Mouse (Mus musculus) C3H10T1/2 (cell line): ENCODE measurements around the gene Zfp747. TPM values are rescaled to one million over a fixed set of nuclear protein-coding genes. Genes with fewer than 3 reads are reported as not detected.

Experiments used
- polyA plus RNA-seq, 2 experiments: library from polyadenylated mRNA; unstranded; fragments of >200 nt; fragmentation: generic; extraction: Trizol; gene quantifications; one replicate each; pipeline ENCODE4 v1.2.1; 2012; ENCODE audit warnings: missing spikeins in 2 of 2

Zfp747 gene
- polyA plus RNA-seq = 1 to 10 TPM; 1.9 to 6.1 TPM

DNA sequence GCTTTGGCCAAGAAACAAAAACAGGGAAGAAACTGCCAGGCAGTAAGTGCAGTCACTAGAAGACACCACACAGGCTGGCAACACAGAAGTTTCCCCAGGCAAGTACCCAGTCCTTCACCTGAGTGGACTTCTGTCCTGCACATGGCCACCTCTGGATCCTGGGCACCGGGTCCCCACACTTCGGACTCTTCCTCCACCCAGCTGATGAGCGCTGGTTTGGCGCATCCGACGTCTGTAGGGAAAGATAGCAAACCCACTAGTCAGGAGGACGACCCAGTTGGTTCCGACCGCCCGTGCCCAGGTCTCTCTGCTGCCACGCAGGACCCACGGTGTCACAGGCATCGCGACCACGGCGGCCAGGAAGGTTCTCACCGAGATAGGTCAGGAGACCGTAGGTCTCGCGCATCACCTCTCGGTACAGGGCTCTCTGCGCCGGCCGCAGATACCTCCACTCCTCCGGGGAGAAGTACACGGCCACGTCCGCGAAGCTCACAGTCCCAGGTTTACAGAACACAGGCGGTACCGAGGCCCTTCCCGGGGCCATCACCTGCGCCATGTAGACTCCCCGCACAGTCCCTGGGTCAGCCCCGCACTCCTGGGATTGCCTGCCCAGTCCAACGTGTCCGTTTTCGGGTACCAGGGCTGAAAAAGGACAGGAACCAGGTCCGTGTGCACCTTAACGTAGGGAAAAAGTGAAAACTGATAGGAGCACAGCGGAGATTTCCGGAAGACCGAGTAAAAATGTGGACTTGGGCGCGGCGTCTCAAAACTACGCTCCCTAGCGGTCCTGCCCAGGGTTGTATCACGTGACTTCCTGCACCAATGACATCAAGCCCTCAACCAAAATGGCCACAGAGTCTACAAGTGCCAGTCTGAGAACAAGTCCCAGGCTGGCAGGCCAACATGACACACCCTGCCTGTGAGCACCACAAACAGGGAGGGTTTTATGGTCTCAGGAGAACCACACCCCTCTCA is at the start of gene Zfp747:
Zfp747 (minus strand) TSS at position 780 of the 975 bp plus-strand sequence.

GRCm38 (mm10) chr7:127421388-127422191 is 45.7 kb upstream of the Zfp747 start, which contains the start of gene Zfp688:
Zfp688 (minus strand) TSS chr7:127422068.

GRCm38 (mm10) chr7:127406002-127406987 is 30.4 kb upstream of the Zfp747 start, which contains the start of gene Zfp764:
Zfp764 (minus strand) TSS chr7:127406822.

GRCm38 (mm10) chr7:127393157-127393943 is 17.5 kb upstream of the Zfp747 start, which contains the start of gene E430018J23Rik:
E430018J23Rik (minus strand) TSS chr7:127393629.

DNA sequence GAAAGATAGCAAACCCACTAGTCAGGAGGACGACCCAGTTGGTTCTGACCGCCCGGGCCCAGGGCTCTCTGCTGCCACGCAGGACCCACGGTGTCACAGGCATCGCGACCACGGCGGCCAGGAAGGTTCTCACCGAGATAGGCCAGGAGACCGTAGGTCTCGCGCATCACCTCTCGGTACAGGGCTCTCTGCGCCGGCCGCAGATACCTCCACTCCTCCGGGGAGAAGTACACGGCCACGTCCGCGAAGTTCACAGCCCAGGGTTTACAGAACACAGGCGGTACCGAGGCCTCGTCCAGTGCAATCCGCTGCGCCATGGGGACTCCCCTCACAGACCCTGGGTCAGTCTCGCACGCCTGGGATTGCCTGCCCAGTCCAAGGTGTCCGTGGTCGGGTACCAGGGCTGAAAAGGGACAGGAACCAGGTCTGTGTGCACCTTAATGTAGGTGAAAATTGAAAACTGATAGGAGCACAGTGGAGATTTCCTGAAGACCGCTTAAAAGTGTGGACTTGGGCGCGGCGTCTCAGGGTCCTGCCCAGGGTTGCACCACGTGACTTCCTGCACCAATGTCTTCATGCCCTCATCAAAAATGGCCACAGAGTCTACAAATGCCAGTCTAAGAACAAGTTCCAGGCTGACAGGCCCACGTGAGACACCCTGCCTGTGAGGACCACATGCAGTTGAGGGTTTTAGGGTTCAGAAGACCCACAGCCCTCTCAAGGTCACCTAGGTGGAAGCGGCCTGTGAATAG is 11.0 kb upstream of the Zfp747 start, which contains the start of gene 9130019O22Rik:
9130019O22Rik (minus strand) TSS at position 526 of the 752 bp plus-strand sequence.

GRCm38 (mm10) chr7:127345512-127346325 is 30.1 kb downstream of the Zfp747 start, which contains the start of gene Zfp768:
Zfp768 (minus strand) TSS chr7:127345589.

Other genes starting within 250 kb of the Zfp747 start
- gene Spn, start 238.2 kb downstream of the Zfp747 start, polyA plus RNA-seq = 1 to 10 TPM; 2.9 to 7.1 TPM
- gene Cd2bp2, start 180.0 kb downstream of the Zfp747 start, polyA plus RNA-seq = 10 to 100 TPM; 39.6 to 40.3 TPM
- gene Tbc1d10b, start 167.6 kb downstream of the Zfp747 start, polyA plus RNA-seq = 10 to 100 TPM; 29.3 to 41.2 TPM
- gene Mylpf, start 167.2 kb downstream of the Zfp747 start, polyA plus RNA-seq = 1 to 10 TPM in 1 of 2 experiments, under 1 TPM in 1; 0.81 to 2.0 TPM
- 10 to 100 TPM; 10.4 to 16.5 TPM for gene Zfp553, start 143.0 kb downstream of the Zfp747 start, polyA plus RNA-seq
- gene Sept1, start 142.9 kb downstream of the Zfp747 start, polyA plus RNA-seq = 1 to 10 TPM; 2.3 to 7.7 TPM
- 10 to 100 TPM; 53.6 to 86.7 TPM for gene Zfp771, start 131.8 kb downstream of the Zfp747 start, polyA plus RNA-seq
- gene Dctpp1, start 115.3 kb downstream of the Zfp747 start, polyA plus RNA-seq = 100 to 1,000 TPM in 1 of 2 experiments, 10 to 100 TPM in 1; 89.3 to 405 TPM
- gene Sephs2, start 102.0 kb downstream of the Zfp747 start, polyA plus RNA-seq = 10 to 100 TPM; 11.8 to 13.4 TPM
- gene Itgal, start 79.8 kb downstream of the Zfp747 start, polyA plus RNA-seq = under 1 TPM in 1 of 2 experiments, not detected in 1; 0.18 TPM
- 10 to 100 TPM; 12.4 to 21.7 TPM for gene Zfp768, start 30.5 kb downstream of the Zfp747 start, polyA plus RNA-seq
- under 1 TPM; 0.05 to 0.08 TPM for gene 9130019O22Rik, start 11.1 kb upstream of the Zfp747 start, polyA plus RNA-seq
- gene E430018J23Rik, start 17.6 kb upstream of the Zfp747 start, polyA plus RNA-seq = 1 to 10 TPM; 3.0 to 5.2 TPM
- gene Zfp764, start 30.8 kb upstream of the Zfp747 start, polyA plus RNA-seq = under 1 TPM; 0.02 to 0.19 TPM
- 10 to 100 TPM; 11.3 to 25.7 TPM for gene Zfp688, start 46.0 kb upstream of the Zfp747 start, polyA plus RNA-seq
- 1 to 10 TPM; 2.5 to 3.3 TPM for gene Zfp689, start 73.1 kb upstream of the Zfp747 start, polyA plus RNA-seq
- gene Prr14, start 83.6 kb upstream of the Zfp747 start, polyA plus RNA-seq = 10 to 100 TPM; 23.4 to 40.6 TPM
- gene Fbrs, start 103.1 kb upstream of the Zfp747 start, polyA plus RNA-seq = 10 to 100 TPM; 11.9 to 36.7 TPM
- 10 to 100 TPM in 1 of 2 experiments, under 1 TPM in 1; 0.92 to 10.3 TPM for gene Srcap, start 135.9 kb upstream of the Zfp747 start, polyA plus RNA-seq
- gene Gm42715, start 143.5 kb upstream of the Zfp747 start, polyA plus RNA-seq = 10 to 100 TPM in 1 of 2 experiments, 1 to 10 TPM in 1; 3.1 to 16.7 TPM
- gene Tmem265, start 185.3 kb upstream of the Zfp747 start, polyA plus RNA-seq = 1 to 10 TPM; 1.6 to 2.0 TPM
- 10 to 100 TPM; 18.5 to 31.4 TPM for gene Phkg2, start 197.3 kb upstream of the Zfp747 start, polyA plus RNA-seq
- gene Ccdc189, start 212.5 kb upstream of the Zfp747 start, polyA plus RNA-seq = 10 to 100 TPM in 1 of 2 experiments, 1 to 10 TPM in 1; 7.1 to 20.8 TPM
- gene Rnf40, start 212.7 kb upstream of the Zfp747 start, polyA plus RNA-seq = 10 to 100 TPM; 15.9 to 30.7 TPM
- 1 to 10 TPM; 1.2 to 8.7 TPM for gene Zfp629, start 239.7 kb upstream of the Zfp747 start, polyA plus RNA-seq